Mouse (Mus musculus): ENCODE measurements at regions not wholly inside any gene's neighbourhood (a gene's known extent, or its start where the extent isn't known, plus 50 kb on each side); places are given as distances from the start of the nearest gene placed in this dataset.
"Not testable (repeated sequence)": the region's sequence is repeated elsewhere in the genome, so short reads cannot be mapped to it uniquely, and the experiment has no call there.

- intact Hi-C loops (cut with DNase I), result no loop called here
Observed at GRCm38 (mm10) chr1:18058211-18058971, 87.3 kb downstream of the Crisp4 start.

- intact Hi-C loops (cut with DNase I), result no loop called here
Observed at GRCm38 (mm10) chr1:18057646-18058210, 88.0 kb downstream of the Crisp4 start.

- intact Hi-C loops (cut with DNase I), result not testable (repeated sequence)
Observed at GRCm38 (mm10) chr1:18057003-18057402, 88.7 kb downstream of the Crisp4 start.

- intact Hi-C loops (cut with DNase I), result no loop called here
Observed at GRCm38 (mm10) chr1:18030226-18030625, 115.5 kb downstream of the Crisp4 start.

- intact Hi-C loops (cut with DNase I), result loop anchor here (5.0 kb wide), 1 partner anchor 851 kb away; no protein-coding TSS in a partner anchor
Observed at GRCm38 (mm10) chr1:18012941-18013340, 132.8 kb downstream of the Crisp4 start.

GRCm38 (mm10) chr1:17980604-17981003 lies 165.1 kb downstream of the Crisp4 start:
- intact Hi-C loops (cut with DNase I), result loop anchor here (5.0 kb wide), 2 partner anchors 37 to 127 kb away; no protein-coding TSS in a partner anchor

GRCm38 (mm10) chr1:17978086-17978485 lies 167.6 kb downstream of the Crisp4 start:
- intact Hi-C loops (cut with DNase I), result no loop called here

GRCm38 (mm10) chr1:17956881-17957280 lies 188.8 kb downstream of the Crisp4 start:
- intact Hi-C loops (cut with DNase I), result not testable (repeated sequence)

- intact Hi-C loops (cut with DNase I), result not testable (repeated sequence)
Observed at GRCm38 (mm10) chr1:17932108-17932810, 213.4 kb downstream of the Crisp4 start.

Measured in adrenal gland (tissue).